Mouse (Mus musculus): ENCODE data around the gene Elmo2. TPM values are rescaled to one million over a fixed set of nuclear protein-coding genes. Genes with fewer than 3 reads are reported as not detected.

Elmo2 gene
- total RNA-seq (2021) = 100 to 1,000 TPM; 164 to 173 TPM
- long read RNA-seq, experiment 1, transcript Elmo2-203 (21 exons, 3,466 nt) = major isoform, 276 of 379 reads
- long read RNA-seq, experiment 1, partial matches to known transcripts = 32 of 379 reads
- long read RNA-seq, experiment 1, other reads (novel, unspliced or antisense) = 68 of 379 reads
- long read RNA-seq, experiment 2, full-length matches to known transcripts = 177 of 272 reads
- long read RNA-seq, experiment 2, partial matches to known transcripts = 25 of 272 reads
- long read RNA-seq, experiment 2, other reads (novel, unspliced or antisense) = 70 of 272 reads

DNA sequence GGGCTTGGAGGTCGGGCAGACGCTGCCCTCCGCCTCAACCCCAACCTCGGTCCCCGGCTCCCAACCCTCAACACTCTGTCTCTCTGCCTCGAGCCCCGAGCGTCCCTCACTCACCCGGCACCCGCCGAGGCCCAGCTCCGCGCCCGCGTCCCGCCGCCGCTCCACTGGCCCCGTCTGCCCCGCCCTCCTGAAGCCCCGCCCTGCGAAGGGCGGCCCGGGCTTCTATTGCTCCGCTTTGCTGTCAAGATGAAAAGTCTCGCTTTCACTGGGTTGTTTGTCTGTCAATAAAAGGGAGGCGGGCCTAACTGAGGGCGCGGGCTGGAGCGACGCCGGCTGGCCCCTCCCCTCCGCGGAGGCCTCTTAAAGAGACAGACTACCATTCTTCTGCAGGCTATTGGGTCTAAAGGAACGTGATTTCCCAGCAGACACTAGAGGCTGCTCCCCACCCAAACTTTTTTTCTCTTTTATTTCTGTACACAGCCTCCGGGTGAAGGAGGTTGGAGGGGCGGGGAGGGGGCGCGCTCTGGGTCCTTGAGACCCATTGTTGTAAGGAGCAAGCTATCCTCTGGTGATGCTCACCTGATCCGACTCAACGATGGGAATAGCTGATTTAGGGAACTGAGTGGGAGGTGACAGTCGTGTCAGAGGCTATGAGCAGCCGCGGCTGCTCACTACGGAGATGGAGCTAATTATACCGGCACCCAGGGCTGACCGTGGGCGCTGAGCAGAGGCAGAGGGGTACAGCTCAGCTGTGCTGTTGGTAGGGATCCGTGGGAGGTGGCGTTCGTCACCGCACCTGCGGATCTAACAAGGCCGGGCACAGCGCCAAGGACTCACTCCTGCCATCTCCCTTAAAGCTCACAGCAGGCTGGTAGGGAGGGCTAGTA, at the start of gene Elmo2:
Elmo2 (minus strand) TSS at position 176 of the 887 bp plus-strand sequence.
- intact Hi-C loops (cut with DNase I) = loop anchor here (1.0 to 2.0 kb wide), 2 partner anchors 26 to 38 kb away; no protein-coding TSS in a partner anchor
- peak within 1 kb of the TSS; percentile 93 for H3K4me3 ChIP-seq
- H3K27ac ChIP-seq = peak within 1 kb of the TSS; percentile 94
- no peak; the same call in 1 of the 2 replicates for TF ChIP-seq CTCF (IDR thresholded peaks at IDR 0.05)
- DNase-seq (ENCODE audit: extremely low spot score in 1 of 2, low spot score in 2 of 2) = peak; percentile 97 to 98

DNA sequence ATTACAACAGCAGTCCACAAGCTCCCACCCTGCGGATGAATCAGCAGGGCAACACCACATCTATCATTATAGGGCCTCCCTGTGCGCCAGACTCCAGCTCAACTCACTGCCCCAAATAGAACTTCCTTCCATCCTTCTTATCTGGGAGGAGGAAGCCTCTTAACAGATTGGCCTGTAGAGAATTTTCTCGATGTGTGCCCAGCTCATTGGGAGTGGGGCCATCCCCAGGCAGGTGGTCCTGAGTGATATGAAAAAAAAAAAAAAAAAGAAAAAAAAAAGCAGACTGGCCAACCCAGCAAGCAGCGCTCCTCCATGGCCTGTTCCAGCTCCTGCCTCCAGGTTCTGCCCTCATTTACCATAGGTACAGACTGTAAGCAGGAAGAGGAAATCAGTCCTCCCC, 49.7 kb upstream of the Elmo2 start:
- Histone ChIP-seq H3K27ac (no peak overlapping the region), H3K4me3 (no peak overlapping the region)
- intact Hi-C loops (cut with DNase I) = no loop called here
- DNase-seq (ENCODE audit: extremely low spot score in 1 of 2, low spot score in 2 of 2) = no peak
- TF ChIP-seq CTCF (IDR thresholded peaks at IDR 0.05) = no peak

DNA sequence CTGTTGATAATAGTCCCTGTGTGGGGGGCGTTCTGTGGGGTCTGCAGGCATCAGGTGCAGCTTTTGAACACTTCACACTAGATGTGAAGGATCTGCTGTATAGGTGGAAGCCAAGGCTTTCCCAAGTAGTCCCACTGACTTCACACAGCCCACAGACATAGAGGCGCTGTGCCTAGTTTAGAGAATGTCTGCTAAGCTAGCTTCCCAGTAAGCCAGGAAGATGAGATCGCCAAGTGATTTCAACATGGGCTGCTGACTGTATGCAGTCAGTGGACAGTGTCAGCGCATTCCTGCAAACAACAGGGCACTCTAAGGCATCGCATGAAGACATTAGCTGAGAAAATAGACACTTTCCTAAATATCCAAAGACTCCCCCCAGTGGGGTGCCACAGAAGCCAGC, 49.2 kb upstream of the Elmo2 start:
- intact Hi-C loops (cut with DNase I) = no loop called here
- no peak overlapping the region for H3K27ac ChIP-seq
- DNase-seq (ENCODE audit: extremely low spot score in 1 of 2, low spot score in 2 of 2) = no peak
- H3K4me3 ChIP-seq = no peak overlapping the region
- no peak for TF ChIP-seq CTCF (IDR thresholded peaks at IDR 0.05)

DNA sequence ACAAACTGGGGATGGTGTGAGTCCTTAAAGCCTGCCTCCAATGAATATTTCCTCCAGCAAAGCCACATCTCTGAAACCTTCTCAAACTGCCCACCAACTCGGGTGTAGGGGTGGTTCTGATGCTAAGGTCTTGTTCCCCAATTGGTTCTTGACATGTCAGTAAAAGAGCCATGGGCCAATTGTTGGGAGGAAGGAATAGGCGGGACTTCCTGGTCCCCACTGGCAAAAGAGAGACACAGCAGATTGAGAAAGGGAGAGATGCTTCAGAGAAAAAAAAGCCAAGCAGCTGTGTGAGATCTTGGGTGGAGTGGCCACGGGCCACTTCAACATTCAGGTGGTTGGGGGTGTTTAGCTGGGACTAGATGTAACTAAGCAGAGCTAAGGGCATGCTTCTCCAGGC, 44.8 kb upstream of the Elmo2 start:
- peak in 1 of 2 experiments; percentile 34 for DNase-seq (ENCODE audit: extremely low spot score in 1 of 2, low spot score in 2 of 2)
- Histone ChIP-seq H3K27ac (no peak overlapping the region), H3K4me3 (peak overlapping the region; percentile 22)
- TF ChIP-seq CTCF (IDR thresholded peaks at IDR 0.05) = no peak
- intact Hi-C loops (cut with DNase I) = no loop called here

DNA sequence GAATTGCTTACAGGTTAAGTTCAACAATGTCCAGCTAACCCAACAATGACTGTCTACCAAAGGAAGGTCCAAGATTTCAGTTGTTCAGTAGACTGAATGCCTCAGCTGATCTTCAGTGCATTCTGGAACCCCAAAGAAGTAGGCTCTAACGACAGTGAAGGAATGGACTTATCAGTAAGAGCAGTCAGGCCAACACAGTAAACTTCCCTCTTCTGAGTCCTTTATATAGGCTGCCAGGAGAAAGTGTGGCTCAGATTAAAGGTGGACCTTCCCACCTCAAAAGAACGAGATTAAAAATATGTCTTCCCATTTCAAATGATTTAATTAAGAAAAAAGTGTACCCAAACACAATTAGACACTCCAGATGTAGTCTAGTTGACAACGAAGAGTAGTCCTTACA, 44.1 kb upstream of the Elmo2 start:
- H3K4me3 ChIP-seq = no peak overlapping the region
- no peak overlapping the region for H3K27ac ChIP-seq
- DNase-seq (ENCODE audit: extremely low spot score in 1 of 2, low spot score in 2 of 2) = no peak
- intact Hi-C loops (cut with DNase I) = no loop called here
- TF ChIP-seq CTCF (IDR thresholded peaks at IDR 0.05) = no peak

DNA sequence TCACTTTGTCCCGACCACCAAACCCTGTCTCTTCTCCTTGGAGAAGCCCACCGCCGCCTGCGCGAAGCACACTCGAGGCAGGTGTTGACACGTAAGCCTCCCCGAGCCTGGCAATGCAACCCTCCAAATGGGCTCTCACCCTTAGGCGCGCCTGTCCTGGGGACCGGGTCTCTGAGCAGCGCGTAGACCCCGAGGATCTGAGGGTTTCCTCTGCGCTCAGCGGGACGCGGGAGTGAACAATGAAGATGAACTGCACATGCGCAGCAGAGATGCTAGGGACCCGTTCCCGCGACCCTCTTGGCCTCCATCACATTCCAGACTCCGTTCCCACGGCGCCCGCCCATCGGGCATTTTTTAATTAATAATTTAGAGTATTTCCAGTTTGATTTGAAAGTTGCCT, 42.2 kb upstream of the Elmo2 start, which contains the start of gene Zfp663:
Zfp663 (minus strand) TSS at position 234 of the 400 bp plus-strand sequence.
- H3K4me3 ChIP-seq = no peak within 1 kb of the TSS
- H3K27ac ChIP-seq = no peak within 1 kb of the TSS
- no peak for DNase-seq (ENCODE audit: extremely low spot score in 1 of 2, low spot score in 2 of 2)
- intact Hi-C loops (cut with DNase I) = no loop called here
- no peak for TF ChIP-seq CTCF (IDR thresholded peaks at IDR 0.05)

DNA sequence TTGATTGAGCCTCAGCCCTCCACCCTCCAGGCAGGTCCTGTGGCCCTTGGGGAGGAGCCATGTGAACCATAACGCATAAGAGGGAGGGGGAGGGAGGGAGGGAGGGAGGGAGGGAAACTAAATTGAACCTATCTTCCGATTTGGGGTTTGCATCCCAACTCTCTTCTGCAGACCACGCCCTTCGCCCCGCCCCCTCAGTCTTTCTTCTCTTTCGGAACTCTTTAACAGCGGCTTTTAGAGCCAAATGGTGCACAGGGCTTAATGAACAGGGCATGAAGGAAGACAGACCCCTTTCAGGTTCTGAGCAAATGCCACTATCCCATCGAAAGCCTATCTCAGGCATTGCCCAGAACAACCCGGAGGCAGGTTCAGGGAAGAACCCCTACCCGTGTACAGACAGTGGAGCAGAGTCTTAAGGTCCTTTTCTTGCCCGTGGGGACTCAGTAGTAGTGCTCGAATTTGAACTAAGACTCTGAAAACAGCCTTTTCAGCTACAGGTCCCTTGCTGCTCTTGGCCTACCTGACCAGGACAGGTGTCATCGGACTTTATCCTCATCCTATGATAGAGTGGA, 41.7 kb upstream of the Elmo2 start:
- no peak overlapping the region for H3K4me3 ChIP-seq

DNA sequence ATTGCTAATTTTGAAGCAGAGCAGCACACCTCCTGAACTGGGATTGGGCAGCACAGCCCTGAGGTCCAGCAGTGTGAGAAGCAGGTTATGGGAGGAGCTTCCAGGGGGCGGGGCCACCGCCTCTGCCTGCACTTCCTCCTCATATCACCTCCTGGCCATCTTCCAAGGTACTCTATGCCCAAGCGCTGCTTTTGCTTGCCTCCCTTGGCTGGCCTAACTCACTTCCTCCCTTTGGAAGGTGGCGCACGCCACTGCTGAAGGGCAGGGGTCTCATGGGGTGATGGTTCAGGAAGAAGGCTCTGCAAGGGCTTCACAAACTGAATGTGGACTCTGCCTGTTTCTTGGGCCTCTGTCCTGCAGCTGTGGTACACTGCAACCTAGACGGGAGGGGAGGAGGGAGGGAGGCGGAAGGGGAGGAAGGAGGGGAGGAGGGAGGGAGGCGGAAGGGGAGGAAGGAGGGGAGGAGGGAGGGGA, 40.8 kb upstream of the Elmo2 start:
- DNase-seq (ENCODE audit: extremely low spot score in 1 of 2, low spot score in 2 of 2) = no peak
- intact Hi-C loops (cut with DNase I) = no loop called here
- no peak for TF ChIP-seq CTCF (IDR thresholded peaks at IDR 0.05)
- Histone ChIP-seq H3K4me3 (no peak overlapping the region), H3K27ac (no peak overlapping the region)

More for the DNA sequence above, 41.7 kb upstream of the Elmo2 start:
- TF ChIP-seq CTCF (IDR thresholded peaks at IDR 0.05) = no peak
- H3K27ac ChIP-seq = no peak overlapping the region
- intact Hi-C loops (cut with DNase I) = no loop called here
- no peak for DNase-seq (ENCODE audit: extremely low spot score in 1 of 2, low spot score in 2 of 2)

DNA sequence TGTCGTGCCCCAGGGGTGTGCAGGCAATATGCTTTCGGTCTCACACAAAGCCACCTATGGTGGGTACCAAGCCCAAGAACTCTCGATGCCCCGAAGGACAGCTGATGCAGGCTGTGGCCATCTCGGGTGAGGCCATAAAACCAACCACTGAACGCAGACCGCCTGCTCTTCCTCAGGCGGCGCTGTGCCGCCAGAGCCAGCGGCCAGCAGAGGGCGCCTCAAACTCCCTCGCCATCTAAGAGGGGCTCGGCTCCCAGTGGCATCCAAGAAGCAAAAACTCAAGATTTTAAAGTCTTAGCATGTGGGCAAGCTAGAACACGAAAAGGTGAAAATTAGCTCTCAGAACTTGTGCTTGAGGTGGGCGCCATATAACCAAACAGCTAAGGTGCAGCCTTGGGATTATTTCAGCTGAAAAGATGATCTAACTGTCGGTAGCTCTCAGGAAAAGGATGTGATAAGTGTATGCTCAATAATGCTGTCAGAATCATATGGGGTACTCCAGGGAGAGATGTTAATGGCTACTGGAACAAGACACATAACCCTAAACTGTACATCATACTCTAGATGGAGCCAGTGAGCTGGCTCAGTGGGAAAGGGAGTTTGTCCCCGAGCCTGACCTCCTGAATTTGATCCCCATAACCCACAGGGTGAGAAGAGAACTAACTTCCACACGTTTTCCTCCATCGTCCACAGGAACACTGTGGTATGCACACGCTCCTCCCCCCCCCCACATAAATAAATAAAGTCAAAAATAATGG, 38.2 kb upstream of the Elmo2 start:
- peak; percentile 58 to 72 for DNase-seq (ENCODE audit: extremely low spot score in 1 of 2, low spot score in 2 of 2)
- no peak overlapping the region for H3K27ac ChIP-seq
- peak; percentile 92 for TF ChIP-seq CTCF (IDR thresholded peaks at IDR 0.05)
- intact Hi-C loops (cut with DNase I) = loop anchor here (1.0 kb wide), 1 partner anchor 123 kb away; no protein-coding TSS in a partner anchor
- H3K4me3 ChIP-seq = no peak overlapping the region

DNA sequence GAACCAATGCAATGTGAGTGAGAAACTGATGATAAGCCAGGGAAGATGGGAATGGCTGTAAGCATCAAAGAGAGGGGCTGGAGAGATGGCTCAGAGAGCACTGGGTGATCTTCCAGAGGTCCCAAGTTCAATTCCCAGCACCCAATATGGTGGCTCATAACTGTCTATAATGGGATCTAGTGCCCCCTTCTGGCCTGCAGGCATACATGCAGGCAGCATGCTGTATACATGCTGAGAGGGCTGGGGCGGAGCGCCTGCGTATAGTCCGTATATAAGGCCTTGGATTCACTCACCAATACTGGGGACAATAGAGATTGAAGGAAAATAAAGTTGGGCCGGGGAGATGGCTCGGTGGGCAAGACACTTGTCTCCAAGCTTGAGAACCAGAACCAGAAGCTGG, 37.0 kb upstream of the Elmo2 start:
- Histone ChIP-seq H3K27ac (no peak overlapping the region), H3K4me3 (no peak overlapping the region)
- no peak for DNase-seq (ENCODE audit: extremely low spot score in 1 of 2, low spot score in 2 of 2)
- TF ChIP-seq CTCF (IDR thresholded peaks at IDR 0.05) = peak; percentile 15
- intact Hi-C loops (cut with DNase I) = no loop called here

DNA sequence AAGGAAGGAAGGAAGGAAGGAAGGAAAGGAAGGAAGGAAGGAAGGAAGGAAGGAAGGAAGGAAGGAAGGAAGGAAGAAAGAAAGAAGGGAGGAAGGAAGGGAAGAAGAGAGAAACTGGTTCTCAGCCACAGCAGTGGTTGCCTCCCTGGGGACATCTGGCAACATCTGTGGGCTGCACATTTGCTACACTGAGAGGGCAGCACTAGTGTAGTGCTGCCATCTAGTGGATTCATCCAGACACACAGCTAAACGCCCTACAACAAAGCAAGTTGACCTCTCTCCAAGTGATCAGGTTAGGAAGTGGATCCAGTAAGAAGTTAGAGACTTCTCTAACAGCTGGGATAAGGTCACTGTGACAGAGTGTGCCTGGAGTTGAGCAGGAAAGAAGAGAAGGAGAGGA, 34.6 kb upstream of the Elmo2 start:
- Histone ChIP-seq H3K27ac (no peak overlapping the region), H3K4me3 (no peak overlapping the region)
- intact Hi-C loops (cut with DNase I) = loop anchor here (2.0 kb wide), 1 partner anchor 286 kb away; no protein-coding TSS in a partner anchor
- peak; percentile 36 to 47 for DNase-seq (ENCODE audit: extremely low spot score in 1 of 2, low spot score in 2 of 2)
- peak; percentile 81 for TF ChIP-seq CTCF (IDR thresholded peaks at IDR 0.05)

All from left cerebral cortex, adult 2 months (tissue).